Mouse (Mus musculus): ENCODE results near the gene Gm20388.

The Gm20388 gene

DNA sequence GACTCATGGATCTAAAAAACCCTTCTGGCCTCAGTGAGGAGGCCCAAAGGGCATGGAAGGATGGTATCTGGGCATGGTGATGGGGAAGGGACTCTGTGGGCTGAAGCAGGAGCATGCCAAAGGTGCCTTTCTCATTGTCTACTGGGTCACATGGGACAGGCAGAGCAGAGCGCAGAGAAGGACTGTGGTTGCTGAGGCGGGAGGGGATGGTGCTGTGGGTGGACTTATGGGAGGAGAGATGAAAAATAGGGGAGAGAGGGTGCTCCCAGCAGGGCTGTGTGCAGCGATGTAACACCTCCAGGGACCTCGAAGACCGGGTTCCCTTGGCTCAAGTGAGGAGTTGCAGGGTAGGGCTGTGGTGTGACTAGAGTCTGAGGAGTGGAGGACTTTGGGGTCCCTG, 281.5 kb downstream of the Gm20388 start:
- DNase-seq (ENCODE audit: low read depth, low spot score), result no peak

- DNase-seq (ENCODE audit: low read depth, low spot score), result no peak
Observed at GRCm38 (mm10) chr8:120201351-120201750, 290.7 kb downstream of the Gm20388 start.

- DNase-seq (ENCODE audit: low read depth, low spot score), result no peak
Observed at GRCm38 (mm10) chr8:120202546-120202945, 291.9 kb downstream of the Gm20388 start.

DNA sequence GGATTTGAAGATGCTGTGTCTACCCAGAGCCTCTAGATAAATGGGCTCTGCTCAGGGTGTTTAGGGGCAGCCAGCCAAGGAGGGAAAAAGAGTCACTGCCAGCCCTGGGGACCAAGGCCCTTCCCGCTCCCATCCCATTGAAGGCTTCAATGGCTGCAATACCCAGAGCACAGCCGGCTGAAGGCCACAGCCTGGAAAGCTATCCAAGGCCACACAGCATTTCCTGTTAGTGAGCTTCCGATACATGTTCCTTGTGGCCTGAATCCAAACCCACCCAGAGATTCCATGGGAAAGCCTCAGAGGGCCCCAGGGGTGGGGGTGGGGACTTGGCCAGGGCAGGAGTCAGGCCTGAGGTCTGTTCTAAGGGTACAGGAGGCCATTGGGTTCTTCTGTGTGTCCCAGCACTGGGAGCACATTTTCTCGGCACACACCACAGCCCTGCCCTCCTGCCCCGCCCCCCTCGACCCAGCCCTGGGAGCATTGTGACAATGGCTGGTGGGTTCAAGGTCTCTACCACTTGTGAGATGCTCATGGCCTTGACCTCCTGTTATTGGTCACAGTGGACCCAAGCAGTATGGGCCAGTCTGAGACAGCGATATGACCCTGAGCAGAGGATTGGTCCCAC, 294.2 kb downstream of the Gm20388 start:
- DNase-seq (ENCODE audit: low read depth, low spot score), result no peak

DNA sequence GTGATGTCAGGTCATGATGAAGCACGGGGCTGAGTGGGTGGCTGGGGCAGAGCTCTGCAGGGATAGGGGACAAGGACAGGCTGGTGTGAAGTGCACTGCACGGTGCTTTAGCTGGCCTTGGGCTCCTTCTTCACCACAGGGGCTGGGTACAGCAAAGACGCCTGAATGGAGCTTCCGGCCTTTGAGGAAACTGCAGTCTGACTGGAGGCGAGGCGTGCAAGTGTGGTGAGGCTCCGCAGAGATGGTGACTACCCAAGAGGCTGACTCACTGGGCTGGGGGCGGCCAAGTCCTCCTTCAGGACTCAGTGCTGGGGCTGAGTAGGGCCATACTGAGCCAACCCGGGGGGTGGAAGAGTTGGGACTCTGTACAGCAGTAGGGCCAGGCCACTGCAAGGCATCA, 295.3 kb downstream of the Gm20388 start:
- DNase-seq (ENCODE audit: low read depth, low spot score), result peak; percentile 73

DNA sequence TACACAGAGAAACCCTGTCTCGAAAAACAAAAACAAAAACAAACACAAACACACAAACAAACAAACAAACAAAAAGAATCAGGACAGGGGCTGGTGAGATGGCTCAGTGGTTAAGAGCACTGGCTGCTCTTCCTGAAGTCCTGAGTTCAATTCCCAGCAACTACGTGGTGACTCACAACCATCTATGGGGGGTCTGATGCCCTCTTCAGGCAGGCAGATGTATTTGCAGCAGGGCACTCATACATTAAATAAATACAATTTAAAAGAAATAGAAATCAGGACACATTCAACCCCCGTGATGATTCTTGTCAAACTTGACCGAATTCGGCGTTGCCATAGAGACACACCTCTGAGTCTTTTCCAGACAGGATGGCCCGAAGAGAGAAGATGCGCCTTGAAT, 296.7 kb downstream of the Gm20388 start:
- DNase-seq (ENCODE audit: low read depth, low spot score), result no peak

GRCm38 (mm10) chr8:120208113-120208512, 297.5 kb downstream of the Gm20388 start:
- no peak for DNase-seq (ENCODE audit: low read depth, low spot score)

DNA sequence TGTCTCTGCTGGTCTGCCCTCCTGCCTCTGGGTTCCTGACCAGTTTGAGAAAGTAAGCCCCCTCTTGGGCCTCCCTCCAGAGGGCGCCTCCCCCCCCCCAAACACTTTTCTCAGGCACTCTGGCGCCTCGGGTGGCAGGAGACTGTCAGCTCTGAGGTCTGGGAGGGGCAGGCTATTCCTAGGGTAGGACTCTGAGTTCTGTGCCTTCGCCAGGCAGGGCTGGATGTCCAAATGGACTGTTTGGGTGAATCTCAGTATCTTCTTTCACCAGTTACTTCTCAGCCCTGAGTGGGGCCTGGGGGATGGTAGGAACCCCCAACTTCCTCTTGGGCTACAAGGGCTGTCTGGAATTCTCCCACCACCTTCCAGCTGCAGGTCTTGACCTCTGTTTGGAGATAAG, 300.7 kb downstream of the Gm20388 start:
- no peak for DNase-seq (ENCODE audit: low read depth, low spot score)

DNA sequence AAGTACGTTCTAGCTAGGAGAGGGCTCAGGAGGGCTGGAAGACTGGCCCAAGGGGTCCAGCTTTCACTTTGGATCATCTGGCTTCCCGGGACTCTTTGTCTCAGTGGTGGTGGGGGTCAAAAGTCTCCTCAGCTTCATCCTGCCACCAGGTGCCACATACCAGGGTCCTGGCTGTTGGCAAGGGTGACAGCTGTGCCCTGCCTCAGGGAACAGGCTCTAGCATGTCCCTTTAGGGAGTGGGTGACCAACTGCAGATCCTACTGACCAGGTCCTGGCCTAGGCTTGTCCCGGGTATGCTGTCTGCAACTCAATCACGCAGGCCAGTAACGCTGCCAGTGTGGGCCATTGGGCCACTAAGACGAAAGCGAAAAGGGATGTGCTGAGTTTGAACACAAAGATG, 302.0 kb downstream of the Gm20388 start:
- no peak for DNase-seq (ENCODE audit: low read depth, low spot score)

- no peak for DNase-seq (ENCODE audit: low read depth, low spot score)
Observed at GRCm38 (mm10) chr8:120213229-120213628, 302.6 kb downstream of the Gm20388 start.

DNA sequence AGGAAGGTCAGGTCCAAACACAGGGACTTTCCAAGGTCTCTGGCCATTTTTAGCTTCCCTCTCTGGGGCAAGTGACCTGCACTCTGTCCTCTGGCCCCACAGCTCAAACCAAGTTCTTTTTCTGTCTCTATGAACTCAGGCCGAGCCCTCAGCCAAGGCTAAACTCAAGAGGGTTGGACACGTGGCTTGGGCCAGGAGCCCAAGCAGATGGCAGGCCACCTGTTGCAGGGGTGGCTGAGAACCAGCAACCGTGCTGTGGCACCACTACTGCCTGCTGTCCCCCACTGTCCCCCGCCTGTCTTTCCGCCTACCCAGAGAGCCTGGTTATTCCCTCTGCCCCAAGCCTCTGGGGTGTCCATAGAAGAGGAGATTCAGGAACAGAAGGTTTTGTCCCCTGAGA, 303.3 kb downstream of the Gm20388 start:
- DNase-seq (ENCODE audit: low read depth, low spot score), result peak; percentile 96

DNA sequence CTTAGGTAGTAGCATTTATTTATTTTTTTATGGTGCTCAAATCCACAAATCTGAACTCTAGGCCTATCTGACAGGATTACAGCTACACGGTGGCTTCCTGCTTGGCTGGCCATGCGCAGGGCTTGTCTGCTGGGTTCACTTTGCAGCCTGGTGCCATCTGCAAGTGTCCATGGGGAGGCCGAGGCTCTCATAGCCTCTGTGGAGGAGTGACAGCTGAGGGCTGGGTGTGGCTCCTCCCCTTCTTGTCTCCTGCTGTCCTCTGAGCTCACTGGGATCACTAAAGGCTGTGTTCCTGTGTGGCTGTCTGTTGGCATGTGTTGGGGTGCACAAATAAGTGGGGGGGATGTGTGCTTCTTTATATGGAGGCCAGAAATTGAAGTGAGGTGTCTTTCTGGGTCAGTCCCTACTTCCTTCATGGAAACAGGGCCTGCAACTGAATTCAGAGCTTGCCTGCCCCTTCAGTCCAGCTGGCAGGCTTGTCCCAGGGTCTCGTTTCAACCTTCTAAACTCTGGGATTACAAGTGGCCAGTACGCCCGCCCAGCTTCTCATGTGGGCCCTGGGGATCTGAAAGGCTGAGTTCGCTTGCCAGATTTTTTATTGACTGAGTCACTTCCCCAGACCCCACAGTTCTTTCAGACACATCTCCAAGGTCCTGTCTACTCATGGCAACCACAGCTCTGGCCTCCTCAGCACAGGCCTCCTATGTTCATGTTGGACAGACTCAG, 304.9 kb downstream of the Gm20388 start:
- peak; percentile 30 for DNase-seq (ENCODE audit: low read depth, low spot score)

GRCm38 (mm10) chr8:120216855-120217830, 306.5 kb downstream of the Gm20388 start:
- DNase-seq (ENCODE audit: low read depth, low spot score), result peak; percentile 72

DNA sequence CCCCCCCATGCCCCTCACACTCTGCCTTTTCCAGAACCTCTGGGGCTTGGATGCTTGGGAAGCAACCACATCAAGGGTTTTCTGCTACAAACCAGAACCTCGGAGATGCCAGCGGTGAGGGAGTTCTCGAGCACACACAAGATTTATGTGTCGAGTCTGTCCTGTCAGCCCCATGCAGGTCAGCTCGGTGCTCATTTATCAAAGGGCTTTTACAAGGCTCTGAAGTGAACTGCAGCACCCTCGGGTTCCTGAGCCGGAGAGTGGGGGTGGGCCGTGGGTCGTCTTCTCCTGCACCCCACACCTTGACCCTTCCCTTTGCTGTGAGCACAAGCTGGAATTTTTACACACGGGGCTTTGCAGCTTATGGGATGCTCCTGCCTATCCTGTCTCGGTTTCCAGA, 311.9 kb downstream of the Gm20388 start:
- DNase-seq (ENCODE audit: low read depth, low spot score), result no peak

DNA sequence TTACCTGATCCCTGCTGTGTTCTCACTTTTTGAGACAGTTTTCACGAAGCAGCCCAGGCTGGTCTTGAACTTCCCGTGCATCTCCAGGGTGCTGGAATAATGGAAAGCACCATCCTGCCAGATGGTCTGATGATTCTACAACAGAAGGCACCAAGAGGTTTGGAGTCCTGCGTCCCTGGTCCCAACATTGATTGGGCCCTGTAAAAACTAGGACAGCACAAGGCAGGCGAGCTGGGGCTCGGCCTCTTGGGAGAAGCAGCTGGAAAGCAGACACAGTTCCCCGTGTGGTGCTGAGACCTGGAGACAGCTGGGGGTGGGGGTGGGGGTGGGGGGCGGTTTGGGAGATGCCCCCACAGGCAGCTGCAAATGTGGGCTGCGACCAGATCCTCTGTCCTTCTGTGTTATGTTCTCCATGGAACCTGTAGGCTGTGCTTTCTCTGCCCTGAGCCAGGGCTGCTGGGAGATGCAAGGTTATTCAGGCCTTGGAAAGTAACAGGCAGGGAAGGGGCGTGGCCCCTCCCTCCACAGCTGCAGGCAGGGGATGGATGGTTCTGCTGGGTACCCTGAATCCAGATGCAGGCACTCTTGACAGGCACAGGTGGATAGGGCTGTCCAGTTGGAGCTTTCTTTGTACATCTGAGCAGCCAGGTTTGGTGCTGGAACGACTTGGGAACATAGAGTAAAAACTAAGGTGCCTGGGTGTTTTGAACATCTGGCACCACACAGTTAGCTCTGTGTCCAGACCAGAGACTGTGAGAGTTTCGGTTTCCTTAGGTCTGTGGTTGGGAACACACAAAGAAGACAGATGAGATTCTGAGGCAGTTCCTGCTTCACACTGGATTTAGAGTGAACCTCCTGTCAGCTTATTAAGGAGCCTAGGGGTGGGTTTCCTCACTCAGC, 314.1 kb downstream of the Gm20388 start:
- DNase-seq (ENCODE audit: low read depth, low spot score), result peak; percentile 15

- peak; percentile 93 for DNase-seq (ENCODE audit: low read depth, low spot score)
Observed at GRCm38 (mm10) chr8:120225421-120226151, 314.9 kb downstream of the Gm20388 start.

- no peak for DNase-seq (ENCODE audit: low read depth, low spot score)
Observed at GRCm38 (mm10) chr8:120226700-120227577, 316.3 kb downstream of the Gm20388 start.

DNA sequence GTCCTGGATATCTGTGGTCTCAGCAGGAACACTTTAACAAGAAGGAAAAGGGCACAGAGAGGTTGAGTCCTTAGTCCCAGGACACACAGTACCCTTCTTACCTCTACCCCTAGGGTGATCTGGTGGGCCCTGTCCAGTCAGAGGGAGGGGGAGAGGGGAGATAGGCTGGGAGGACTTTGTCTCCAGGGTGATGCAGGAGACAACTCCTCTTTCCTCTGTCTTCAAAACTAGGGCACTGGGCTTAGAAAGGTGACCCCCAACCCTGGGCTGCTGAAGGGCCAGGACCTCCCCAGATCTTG, 316.9 kb downstream of the Gm20388 start:
- DNase-seq (ENCODE audit: low read depth, low spot score), result no peak

DNA sequence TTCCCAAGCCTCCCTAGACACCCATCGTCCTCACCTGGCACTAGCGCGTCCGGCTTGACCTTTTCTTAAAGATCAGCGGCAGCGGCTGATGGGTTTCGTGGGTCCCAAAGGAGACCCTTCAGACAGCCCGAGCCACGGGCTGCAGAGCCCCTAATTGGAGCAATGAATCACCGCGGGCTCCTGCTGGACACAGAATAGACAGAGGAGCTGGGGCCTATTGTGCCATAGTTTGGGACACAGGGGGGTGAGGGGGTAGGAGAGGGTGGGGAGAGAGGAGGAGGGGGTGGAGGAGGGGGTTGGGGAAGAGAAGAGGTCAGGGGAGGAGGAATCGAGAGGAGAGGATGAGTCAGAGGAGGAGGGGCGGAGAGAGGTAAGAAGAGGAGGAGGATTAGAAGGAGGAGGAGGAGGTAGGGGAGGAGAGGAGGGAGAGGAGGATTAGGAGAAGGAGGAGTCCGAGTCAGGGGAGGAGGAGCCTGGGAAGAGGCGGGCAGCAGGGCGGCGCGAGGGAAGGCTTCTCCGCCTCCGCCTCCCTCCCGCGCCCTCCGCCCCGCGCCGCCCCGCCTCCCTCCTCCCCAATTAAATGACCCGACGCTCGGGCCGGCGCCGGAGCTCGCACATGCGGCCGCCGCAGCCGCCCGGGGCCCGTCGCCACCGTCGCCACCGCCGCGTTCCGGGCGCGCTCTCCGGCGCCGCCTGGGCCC, 317.4 kb downstream of the Gm20388 start, which contains the start of gene Gse1:
Gse1 (plus strand) TSS at position 566 of the 701 bp plus-strand sequence.
- DNase-seq (ENCODE audit: low read depth, low spot score), result peak; percentile 92
